In genomic region chr7:63986407-63987182, GRCm38 (mm10) we compare ENCODE assay signal across 9 mouse cellular contexts. TPM values are rescaled to one million over a fixed set of nuclear protein-coding genes. Genes with fewer than 3 reads are reported as not detected.
A peak's percentile ranks its signal among the peaks of the same experiment; 100 is the strongest.
DNase-seq lines count a peak whose midpoint lies in the region; ATAC-seq and TF ChIP-seq lines count a peak whose summit lies in the region.
"Had no signal": no experiment of that assay in that cellular context is flagged by ENCODE, and none has a peak within 500 bp of the region (broad histone marks: within the 10 kb centered on the region; RNA-seq: fewer than 3 reads in every experiment).

No protein-coding gene starts in this region.

- TF ChIP-seq CTCF in small intestine, adult 2 months (IDR thresholded peaks at IDR 0.05; ENCODE audit: extremely low read depth, insufficient read length, insufficient replicate concordance, low read depth, low read length), result no peak

- no peak overlapping the region for H3K4me3 ChIP-seq in intestine, embryonic 14.5 days (ENCODE audit: low read depth, low read length)
- no peak overlapping the region for H3K4me3 ChIP-seq in small intestine, adult 2 months (ENCODE audit: low read depth, low read length)

- no peak overlapping the region for H3K9ac ChIP-seq in intestine, embryonic 14.5 days (ENCODE audit: low read length)

- no peak for TF ChIP-seq POLR2A in small intestine, adult 2 months (IDR thresholded peaks at IDR 0.05; ENCODE audit: low read depth, low read length)

- peak; percentile 71 for DNase-seq in CD4-positive, CD25-positive, alpha-beta regulatory T cell, adult 2 months (ENCODE audit: low read depth, low spot score)
- DNase-seq in adrenal gland, adult 8-10 months, result peak; percentile 49
- peak; percentile 42 for DNase-seq in fibroblast of lung, adult 2 months (ENCODE audit: low read depth)
- DNase-seq in intestine, embryonic 14.5 days (ENCODE audit: low spot score), result peak; percentile 65
- DNase-seq in left cerebral cortex, adult 11 months (ENCODE audit: low spot score), result peak; percentile 66
- DNase-seq in mesoderm, embryonic 11.5 days (ENCODE audit: low read depth, low spot score), result peak; percentile 55
- DNase-seq in urinary bladder, adult 18-20 months (ENCODE audit: low spot score in 2 of 2), result no peak

- H3K27ac ChIP-seq in intestine, embryonic 14.5 days (ENCODE audit: low read depth), result peak overlapping the region; percentile 39; the same call in 1 of the 2 replicates
- peak overlapping the region; percentile 32; the same call in 1 of the 2 replicates for H3K27ac ChIP-seq in small intestine, adult 2 months (ENCODE audit: insufficient read depth, low read depth, low read length)
- H3K27ac ChIP-seq: macrophage had no signal

- H3K4me2 ChIP-seq in intestine, embryonic 14.5 days (ENCODE audit: low read length), result no peak overlapping the region

- peak; percentile 76 for ATAC-seq in intestine, embryonic 14.5 days (replicated peaks; ENCODE audit: low FRiP score, low TSS enrichment, low read depth)

- H3K36me3 ChIP-seq in intestine, embryonic 14.5 days (ENCODE audit: control insufficient read depth, insufficient read depth, low read length), result no peaks in the 10 kb centered on the region
- no peaks in the 10 kb centered on the region for H3K36me3 ChIP-seq in small intestine, adult 2 months (ENCODE audit: control insufficient read depth, insufficient read depth, low read length)

- 32% methylated on average over 12 of the region's 12 CpGs for WGBS in intestine, embryonic 14.5 days
- 24% methylated on average over 12 of the region's 12 CpGs for WGBS in small intestine, adult 2 months

- H3K9me3 ChIP-seq in intestine, embryonic 14.5 days (ENCODE audit: control insufficient read depth, low read length), result no peaks in the 10 kb centered on the region

- no peaks in the 10 kb centered on the region; the same call in 1 of the 2 replicates for H3K4me1 ChIP-seq in intestine, embryonic 14.5 days (replicated peaks; ENCODE audit: control insufficient read depth, insufficient read depth, low read length)
- peaks cover 21% of the 10 kb centered on the region for H3K4me1 ChIP-seq in small intestine, adult 2 months (ENCODE audit: control insufficient read depth, insufficient read depth, insufficient read length, low read length)

- H3K27me3 ChIP-seq in intestine, embryonic 14.5 days (replicated peaks; ENCODE audit: control insufficient read depth, insufficient read depth, low read length), result no peaks in the 10 kb centered on the region
- H3K27me3 ChIP-seq in small intestine, adult 2 months (ENCODE audit: control insufficient read depth, insufficient read depth, low read length), result no peaks in the 10 kb centered on the region

RNA-seq across cellular contexts. Expression of gene Klf13, which starts 47.9 kb away (rescaled TPM):
- 10 to 100 TPM; 56.8 to 83.6 (median 74.3) TPM for total RNA-seq in adrenal gland, adult 8-10 months (2022)
- 30.7 and 32.1 TPM in 2 replicates for polyA plus RNA-seq in intestine, embryonic 14.5 days (2014; fragmentation: Nextera tagmentation; extraction: Ambion mirVana)
- polyA plus RNA-seq in small intestine, adult 2 months (2012; rRNA removed), result 22.2 and 55.1 TPM in 2 replicates

Comparison
In these comparisons a context has a peak if more than half of its experiments do, and no peak if none do; other contexts are left out.
1. DNase-seq: peak in CD4-positive, CD25-positive, alpha-beta regulatory T cell, adult 2 months (single experiment), adrenal gland, adult 8-10 months (single experiment), fibroblast of lung, adult 2 months (single experiment), intestine, embryonic 14.5 days (single experiment), left cerebral cortex, adult 11 months (single experiment) and mesoderm, embryonic 11.5 days (single experiment); none in urinary bladder, adult 18-20 months (0 of 2).